Comparison of ENCODE assay signal across 12 mouse cellular contexts in genomic region chr6:67229521-67229920, GRCm38 (mm10). TPM values are rescaled to one million over a fixed set of nuclear protein-coding genes. Genes with fewer than 3 reads are reported as not detected.
DNase-seq lines count a peak whose midpoint lies in the region; ATAC-seq lines count a peak whose summit lies in the region.
"Had no signal": no experiment of that assay in that cellular context is flagged by ENCODE, and none has a peak within 500 bp of the region (broad histone marks: within the 10 kb centered on the region; RNA-seq: fewer than 3 reads in every experiment).

No protein-coding gene starts in this region.

- no peak overlapping the region for H3K4me2 ChIP-seq in forebrain, embryonic 12.5 days
- H3K4me2 ChIP-seq in forebrain, embryonic 16.5 days (ENCODE audit: low read length), result no peak overlapping the region
- peak overlapping the region; percentile 55 for H3K4me2 ChIP-seq in liver, embryonic 12.5 days
- peak overlapping the region; percentile 21 for H3K4me2 ChIP-seq in liver, embryonic 15.5 days
- no peak overlapping the region for H3K4me2 ChIP-seq in forebrain, embryonic 13.5 days

- H3K36me3 ChIP-seq in forebrain, embryonic 12.5 days (replicated peaks), result no peaks in the 10 kb centered on the region
- no peaks in the 10 kb centered on the region for H3K36me3 ChIP-seq in forebrain, embryonic 16.5 days (ENCODE audit: control insufficient read depth, insufficient read depth)
- H3K36me3 ChIP-seq in liver, embryonic 12.5 days, result no peaks in the 10 kb centered on the region
- H3K36me3 ChIP-seq in liver, embryonic 15.5 days (replicated peaks), result no peaks in the 10 kb centered on the region
- no peaks in the 10 kb centered on the region for H3K36me3 ChIP-seq in forebrain, embryonic 13.5 days (ENCODE audit: poor library complexity, severe bottlenecking)

- H3K9ac ChIP-seq in forebrain, embryonic 12.5 days, result no peak overlapping the region
- no peak overlapping the region for H3K9ac ChIP-seq in forebrain, embryonic 16.5 days (replicated peaks; ENCODE audit: low read depth, low read length)
- no peak overlapping the region for H3K9ac ChIP-seq in liver, embryonic 12.5 days
- no peak overlapping the region for H3K9ac ChIP-seq in liver, embryonic 15.5 days
- no peak overlapping the region for H3K9ac ChIP-seq in forebrain, embryonic 13.5 days

- H3K27ac ChIP-seq in forebrain, embryonic 12.5 days, result no peak overlapping the region
- no peak overlapping the region for H3K27ac ChIP-seq in forebrain, embryonic 16.5 days (ENCODE audit: low read length)
- H3K27ac ChIP-seq in liver, embryonic 12.5 days, result no peak overlapping the region
- no peak overlapping the region for H3K27ac ChIP-seq in liver, embryonic 15.5 days (replicated peaks)
- H3K27ac ChIP-seq in forebrain, embryonic 13.5 days, result no peak overlapping the region

- H3K4me1 ChIP-seq in forebrain, embryonic 12.5 days, result peaks cover 10% of the 10 kb centered on the region; the same call in 1 of the 2 replicates
- peaks cover 5% of the 10 kb centered on the region; the same call in 1 of the 2 replicates for H3K4me1 ChIP-seq in forebrain, embryonic 16.5 days (replicated peaks; ENCODE audit: control insufficient read depth, insufficient read depth, low read length)
- H3K4me1 ChIP-seq in liver, embryonic 12.5 days, result peaks cover 11% of the 10 kb centered on the region
- 0 out of 2 replicates have a peak, but pooled peaks cover 7% of the 10 kb centered on the region for H3K4me1 ChIP-seq in liver, embryonic 15.5 days (replicated peaks)
- peaks cover 9% of the 10 kb centered on the region for H3K4me1 ChIP-seq in forebrain, embryonic 13.5 days

- H3K4me3 ChIP-seq in forebrain, embryonic 12.5 days (replicated peaks), result no peak overlapping the region
- H3K4me3 ChIP-seq in forebrain, embryonic 16.5 days (replicated peaks; ENCODE audit: low read length), result no peak overlapping the region
- H3K4me3 ChIP-seq in liver, embryonic 12.5 days, result no peak overlapping the region
- no peak overlapping the region for H3K4me3 ChIP-seq in liver, embryonic 15.5 days (replicated peaks)
- H3K4me3 ChIP-seq in forebrain, embryonic 13.5 days, result no peak overlapping the region
- H3K4me3 ChIP-seq: erythroblast, embryonic 14.5 days had no signal

- no peak for DNase-seq in liver
- peak; percentile 4 for DNase-seq in embryo, embryonic 9.5 days (ENCODE audit: extremely low spot score)
- DNase-seq in cerebellum, adult 11 months, result no peak
- DNase-seq: adrenal gland, adult 2 months; cerebellum, postnatal 10 days; right cerebral cortex, adult 18-20 months had no signal

- H3K27me3 ChIP-seq in forebrain, embryonic 12.5 days, result 0 out of 2 replicates have a peak, but pooled peaks cover 4% of the 10 kb centered on the region
- no peaks in the 10 kb centered on the region; the same call in 1 of the 2 replicates for H3K27me3 ChIP-seq in forebrain, embryonic 16.5 days (replicated peaks; ENCODE audit: control insufficient read depth, insufficient read depth, low read length)
- peaks cover 34% of the 10 kb centered on the region for H3K27me3 ChIP-seq in liver, embryonic 12.5 days (replicated peaks)
- peaks cover 21% of the 10 kb centered on the region for H3K27me3 ChIP-seq in liver, embryonic 15.5 days
- H3K27me3 ChIP-seq in forebrain, embryonic 13.5 days, result 0 out of 2 replicates have a peak, but pooled peaks cover 3% of the 10 kb centered on the region

- ATAC-seq in forebrain, embryonic 12.5 days (ENCODE audit: low FRiP score), result peak; percentile 17; the same call in 1 of the 2 replicates
- no peak for ATAC-seq in forebrain, embryonic 16.5 days
- no peak for ATAC-seq in liver, embryonic 12.5 days
- no peak for ATAC-seq in liver, embryonic 15.5 days (ENCODE audit: insufficient read depth)
- ATAC-seq in forebrain, embryonic 13.5 days, result no peak

- no peaks in the 10 kb centered on the region for H3K9me3 ChIP-seq in forebrain, embryonic 12.5 days
- H3K9me3 ChIP-seq in forebrain, embryonic 16.5 days (ENCODE audit: control insufficient read depth, low read length), result no peaks in the 10 kb centered on the region
- H3K9me3 ChIP-seq in liver, embryonic 12.5 days (replicated peaks), result no peaks in the 10 kb centered on the region
- no peaks in the 10 kb centered on the region for H3K9me3 ChIP-seq in liver, embryonic 15.5 days (replicated peaks)
- no peaks in the 10 kb centered on the region for H3K9me3 ChIP-seq in forebrain, embryonic 13.5 days (replicated peaks)

- WGBS in forebrain, embryonic 12.5 days, result 51% methylated on average over 9 of the region's 9 CpGs
- 53% methylated on average over 8 of the region's 9 CpGs for WGBS in forebrain, embryonic 16.5 days
- WGBS in liver, embryonic 12.5 days (ENCODE audit: insufficient replicate concordance), result 12% methylated on average over 9 of the region's 9 CpGs
- WGBS in liver, embryonic 15.5 days (ENCODE audit: insufficient replicate concordance), result 18% methylated on average over 9 of the region's 9 CpGs
- 47% methylated on average over 9 of the region's 9 CpGs for WGBS in forebrain, embryonic 13.5 days

RNA-seq across cellular contexts. Expression of gene Serbp1, which starts 8.5 kb away (rescaled TPM):
- polyA plus RNA-seq in forebrain, embryonic 12.5 days (2016; fragmentation: Nextera tagmentation; extraction: Ambion mirVana), result 476 and 480 TPM in 2 replicates
- polyA plus RNA-seq in forebrain, embryonic 16.5 days (2015; fragmentation: Nextera tagmentation; extraction: Ambion mirVana), result 291 and 315 TPM in 2 replicates
- 513 and 532 TPM in 2 replicates for polyA plus RNA-seq in liver, embryonic 12.5 days (2016; fragmentation: Nextera tagmentation; extraction: Ambion mirVana)
- 215 and 231 TPM in 2 replicates for polyA plus RNA-seq in liver, embryonic 15.5 days (2015; fragmentation: Nextera tagmentation; extraction: Ambion mirVana)
- 351 and 352 TPM in 2 replicates for polyA plus RNA-seq in forebrain, embryonic 13.5 days (2015; fragmentation: Nextera tagmentation; extraction: Ambion mirVana)

Comparison
In these comparisons a context has a peak if more than half of its experiments do, and no peak if none do; other contexts are left out.
1. H3K4me2 ChIP-seq: peak in liver, embryonic 12.5 days (single experiment) and liver, embryonic 15.5 days (single experiment); none in forebrain, embryonic 12.5 days (single experiment), forebrain, embryonic 16.5 days (single experiment) and forebrain, embryonic 13.5 days (single experiment).